Mouse (Mus musculus) megakaryocyte, embryonic 14.5 days (primary cell): ENCODE results near the gene 4930579F01Rik.

Experiments
- FLI1 ChIP-seq: IDR thresholded peaks from 2 replicates; pipeline ENCODE4 v1.6.1; 2012; ENCODE audit warnings: low read length, inconsistent platforms, mixed read lengths
- GATA1 ChIP-seq: IDR thresholded peaks from 3 replicates; pipeline ENCODE4 v1.6.1; 2012; ENCODE audit warnings: mixed read lengths, low read length, inconsistent platforms, borderline replicate concordance

GRCm38 (mm10) chr3:138239461-138239860 lies 45.8 kb upstream of the 4930579F01Rik start:
- TF ChIP-seq GATA1 (no peak), FLI1 (no peak)
